Mouse (Mus musculus): ENCODE results near the gene Prkd2. TPM values are rescaled to one million over a fixed set of nuclear protein-coding genes. Genes with fewer than 3 reads are reported as not detected.

Gene Prkd2
- total RNA-seq, 2 experiments from 2014 or later, result 7.5 to 9.9 TPM

GRCm38 (mm10) chr7:16916342-16917265 is 73.9 kb downstream of the Prkd2 start:
- DNase-seq (ENCODE audit: low spot score in 2 of 2), result no peak

- no peak for DNase-seq (ENCODE audit: low spot score in 2 of 2)
These were observed 74.7 kb downstream of the Prkd2 start for GRCm38 (mm10) chr7:16917447-16917846.

- peak in 1 of 2 experiments; percentile 63 for DNase-seq (ENCODE audit: low spot score in 2 of 2)
These were observed 75.3 kb downstream of the Prkd2 start for GRCm38 (mm10) chr7:16918014-16918413.

- no peak for DNase-seq (ENCODE audit: low spot score in 2 of 2)
These were observed 76.0 kb downstream of the Prkd2 start for GRCm38 (mm10) chr7:16918670-16919069.

GRCm38 (mm10) chr7:16919395-16920149 is 76.9 kb downstream of the Prkd2 start:
- DNase-seq (ENCODE audit: low spot score in 2 of 2), result no peak

Other genes starting within 250 kb of the Prkd2 start
- gene Arhgap35, start 227.9 kb upstream of the Prkd2 start, total RNA-seq (2021), result 100 to 1,000 TPM; 140 TPM
- not detected for gene Ceacam15, start 167.2 kb upstream of the Prkd2 start, total RNA-seq (2021)
- not detected for gene Ceacam9, start 121.0 kb upstream of the Prkd2 start, total RNA-seq (2021)
- 100 to 1,000 TPM; 348 to 366 TPM for gene Ap2s1, start 104.5 kb upstream of the Prkd2 start, total RNA-seq (2021)
- 1 to 10 TPM; 4.0 to 4.6 TPM for gene Slc1a5, start 61.6 kb upstream of the Prkd2 start, total RNA-seq (2021)
- 100 to 1,000 TPM; 260 to 286 TPM for gene Strn4, start 27.0 kb upstream of the Prkd2 start, total RNA-seq (2021)
- gene Fkrp, start 26.2 kb upstream of the Prkd2 start, total RNA-seq (2021), result 10 to 100 TPM; 42.2 to 45.0 TPM
- 10 to 100 TPM; 95.0 to 96.3 TPM for gene Dact3, start 32.4 kb downstream of the Prkd2 start, total RNA-seq (2021)
- 1 to 10 TPM in 1 of 2 experiments, under 1 TPM in 1; 0.94 to 1.3 TPM for gene Gng8, start 48.9 kb downstream of the Prkd2 start, total RNA-seq (2021)
- not detected for gene Ptgir, start 63.6 kb downstream of the Prkd2 start, total RNA-seq (2021)
- gene Calm3, start 81.2 kb downstream of the Prkd2 start, total RNA-seq (2021), result 1,000 to 10,000 TPM; 2,090 to 2,190 TPM
- 100 to 1,000 TPM; 229 to 232 TPM for gene Pnmal2, start 101.8 kb downstream of the Prkd2 start, total RNA-seq (2021)
- 10 to 100 TPM; 59.8 to 62.2 TPM for gene Pnmal1, start 116.8 kb downstream of the Prkd2 start, total RNA-seq (2021)
- gene Gm42372, start 140.2 kb downstream of the Prkd2 start, total RNA-seq (2021), result 10 to 100 TPM; 42.9 to 44.8 TPM
- 1 to 10 TPM; 3.7 to 4.4 TPM for gene Ccdc8, start 149.8 kb downstream of the Prkd2 start, total RNA-seq (2021)
- gene Ppp5c, start 185.0 kb downstream of the Prkd2 start, total RNA-seq (2021), result 100 to 1,000 TPM; 142 to 148 TPM
- gene Hif3a, start 219.5 kb downstream of the Prkd2 start, total RNA-seq (2021), result 10 to 100 TPM in 1 of 2 experiments, 1 to 10 TPM in 1; 7.4 to 10.1 TPM
- 1 to 10 TPM; 4.1 to 5.0 TPM for gene Psg16, start 231.1 kb downstream of the Prkd2 start, total RNA-seq (2021)